Comparison of ENCODE assay signal across 8 mouse cellular contexts in the genomic region with DNA sequence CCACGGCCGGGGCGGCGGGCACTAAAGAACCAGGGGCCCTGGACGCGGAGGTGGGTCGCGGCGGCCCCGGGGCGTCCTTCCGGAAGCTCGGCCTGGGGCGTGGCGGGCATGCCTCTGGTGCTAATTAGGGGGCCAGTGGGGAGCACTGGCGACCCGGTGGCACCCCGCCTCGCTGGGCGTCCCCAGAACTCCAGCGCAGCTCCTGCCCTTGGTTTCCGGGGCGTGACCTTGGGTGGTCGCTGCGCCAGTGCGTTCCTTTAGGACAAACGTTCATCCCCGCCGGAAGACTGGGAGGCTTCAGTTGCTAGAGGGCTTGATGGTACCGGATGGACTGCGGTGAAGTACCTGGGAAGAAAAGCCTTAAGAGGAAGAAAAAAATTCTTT. TPM values are rescaled to one million over a fixed set of nuclear protein-coding genes. Genes with fewer than 3 reads are reported as not detected.
DNase-seq lines count a peak whose midpoint lies in the region; ATAC-seq lines count a peak whose summit lies in the region.

No protein-coding gene starts in this region.

- H3K27ac ChIP-seq in forebrain, embryonic 12.5 days = peak overlapping the region; percentile 78
- H3K27ac ChIP-seq in hindbrain, embryonic 14.5 days = peak overlapping the region; percentile 83
- peak overlapping the region; percentile 81 for H3K27ac ChIP-seq in liver, embryonic 16.5 days (ENCODE audit: low read length)
- H3K27ac ChIP-seq in neural tube, embryonic 12.5 days = peak overlapping the region; percentile 32; the same call in 1 of the 2 replicates

- under 1% methylated on average over 16 of the region's 31 CpGs for WGBS in forebrain, embryonic 12.5 days
- under 1% methylated on average over 30 of the region's 31 CpGs for WGBS in hindbrain, embryonic 14.5 days
- under 1% methylated on average over 31 of the region's 31 CpGs for WGBS in liver, embryonic 16.5 days (ENCODE audit: insufficient replicate concordance)
- WGBS in neural tube, embryonic 12.5 days = under 1% methylated on average over 31 of the region's 31 CpGs

- peaks cover 5% of the 10 kb centered on the region for H3K36me3 ChIP-seq in forebrain, embryonic 12.5 days (replicated peaks)
- H3K36me3 ChIP-seq in hindbrain, embryonic 14.5 days (replicated peaks; ENCODE audit: control insufficient read depth, insufficient read depth) = 0 out of 2 replicates have a peak, but pooled peaks cover 16% of the 10 kb centered on the region
- H3K36me3 ChIP-seq in liver, embryonic 16.5 days (ENCODE audit: control insufficient read depth, insufficient read depth) = no peaks in the 10 kb centered on the region
- 0 out of 2 replicates have a peak, but pooled peaks cover 9% of the 10 kb centered on the region for H3K36me3 ChIP-seq in neural tube, embryonic 12.5 days

- ATAC-seq in forebrain, embryonic 12.5 days (ENCODE audit: low FRiP score) = no peak
- no peak for ATAC-seq in hindbrain, embryonic 14.5 days (ENCODE audit: low FRiP score)
- ATAC-seq in liver, embryonic 16.5 days (ENCODE audit: low read depth) = peak; percentile 35
- peak; percentile 31 for ATAC-seq in neural tube, embryonic 12.5 days (ENCODE audit: low FRiP score, low read depth)

- H3K9ac ChIP-seq in forebrain, embryonic 12.5 days = peak overlapping the region; percentile 96
- H3K9ac ChIP-seq in hindbrain, embryonic 14.5 days = peak overlapping the region; percentile 96
- peak overlapping the region; percentile 95 for H3K9ac ChIP-seq in liver, embryonic 16.5 days (ENCODE audit: low read depth, low read length)
- H3K9ac ChIP-seq in neural tube, embryonic 12.5 days = peak overlapping the region; percentile 98

- peaks cover 18% of the 10 kb centered on the region for H3K4me1 ChIP-seq in forebrain, embryonic 12.5 days
- H3K4me1 ChIP-seq in hindbrain, embryonic 14.5 days (replicated peaks; ENCODE audit: control insufficient read depth, insufficient read depth, low read length) = peaks cover 23% of the 10 kb centered on the region
- H3K4me1 ChIP-seq in liver, embryonic 16.5 days (ENCODE audit: control insufficient read depth, low read depth, low read length) = peaks cover 20% of the 10 kb centered on the region
- peaks cover 17% of the 10 kb centered on the region for H3K4me1 ChIP-seq in neural tube, embryonic 12.5 days

- DNase-seq in gastrocnemius, adult 18-20 months (ENCODE audit: low spot score) = peak; percentile 12
- no peak for DNase-seq in gastrocnemius, postnatal 10 days
- peak; percentile 86 for DNase-seq in Muller cell, postnatal 12 days (ENCODE audit: inconsistent ontology term)
- no peak for DNase-seq in hindbrain, embryonic 14.5 days (ENCODE audit: low spot score)
- DNase-seq in thymus, adult 18-20 months = peak; percentile 34 to 35

- H3K9me3 ChIP-seq in forebrain, embryonic 12.5 days = 0 out of 2 replicates have a peak, but pooled peaks cover 8% of the 10 kb centered on the region
- H3K9me3 ChIP-seq in hindbrain, embryonic 14.5 days (ENCODE audit: control insufficient read depth, low read length) = no peaks in the 10 kb centered on the region
- H3K9me3 ChIP-seq in liver, embryonic 16.5 days (replicated peaks; ENCODE audit: control insufficient read depth, low read length) = no peaks in the 10 kb centered on the region
- no peaks in the 10 kb centered on the region for H3K9me3 ChIP-seq in neural tube, embryonic 12.5 days

- peak overlapping the region; percentile 93 for H3K4me2 ChIP-seq in forebrain, embryonic 12.5 days
- peak overlapping the region; percentile 89 for H3K4me2 ChIP-seq in hindbrain, embryonic 14.5 days (replicated peaks)
- H3K4me2 ChIP-seq in liver, embryonic 16.5 days (ENCODE audit: low read depth, low read length) = peak overlapping the region; percentile 91
- H3K4me2 ChIP-seq in neural tube, embryonic 12.5 days (replicated peaks) = peak overlapping the region; percentile 88

- peak overlapping the region; percentile 100 for H3K4me3 ChIP-seq in forebrain, embryonic 12.5 days (replicated peaks)
- peak overlapping the region; percentile 95 for H3K4me3 ChIP-seq in hindbrain, embryonic 14.5 days (replicated peaks; ENCODE audit: low read length)
- H3K4me3 ChIP-seq in liver, embryonic 16.5 days (ENCODE audit: low read depth, low read length) = peak overlapping the region; percentile 99
- peak overlapping the region; percentile 100 for H3K4me3 ChIP-seq in neural tube, embryonic 12.5 days

- H3K27me3 ChIP-seq in forebrain, embryonic 12.5 days = no peaks in the 10 kb centered on the region
- H3K27me3 ChIP-seq in hindbrain, embryonic 14.5 days (ENCODE audit: control insufficient read depth, insufficient read depth, low read length) = no peaks in the 10 kb centered on the region
- H3K27me3 ChIP-seq in liver, embryonic 16.5 days (ENCODE audit: control insufficient read depth, insufficient read depth, low read depth, low read length) = no peaks in the 10 kb centered on the region
- H3K27me3 ChIP-seq in neural tube, embryonic 12.5 days (replicated peaks) = no peaks in the 10 kb centered on the region

RNA-seq across cellular contexts. Expression of a gene that starts 0.7 kb away (rescaled TPM):
- 10 to 100 TPM; 56.5 to 67.7 TPM for total RNA-seq in gastrocnemius, adult 18-20 months (2021)
- total RNA-seq in gastrocnemius, postnatal 10 days (2021) = 10 to 100 TPM; 75.7 to 77.0 TPM
- 114 and 115 TPM in 2 replicates for polyA plus RNA-seq in forebrain, embryonic 12.5 days (2016; fragmentation: Nextera tagmentation; extraction: Ambion mirVana)
- 123 and 136 TPM in 2 replicates for polyA plus RNA-seq in hindbrain, embryonic 14.5 days (2014; fragmentation: Nextera tagmentation; extraction: Ambion mirVana)
- 46.2 and 49.6 TPM in 2 replicates for polyA plus RNA-seq in liver, embryonic 16.5 days (2015; fragmentation: Nextera tagmentation; extraction: Ambion mirVana)
- 124 and 125 TPM in 2 replicates for polyA plus RNA-seq in neural tube, embryonic 12.5 days (2016; fragmentation: Nextera tagmentation; extraction: Ambion mirVana)

RNA-seq across cellular contexts. Expression of a gene that starts 42.4 kb away (rescaled TPM):
- total RNA-seq in gastrocnemius, adult 18-20 months (2021) = 1 to 10 TPM; 2.6 to 2.9 TPM
- 1 to 10 TPM; 5.6 to 7.4 TPM for total RNA-seq in gastrocnemius, postnatal 10 days (2021)
- polyA plus RNA-seq in forebrain, embryonic 12.5 days (2016; fragmentation: Nextera tagmentation; extraction: Ambion mirVana) = 8.0 and 9.0 TPM in 2 replicates
- polyA plus RNA-seq in hindbrain, embryonic 14.5 days (2014; fragmentation: Nextera tagmentation; extraction: Ambion mirVana) = 5.6 and 8.3 TPM in 2 replicates
- 3.0 and 3.1 TPM in 2 replicates for polyA plus RNA-seq in liver, embryonic 16.5 days (2015; fragmentation: Nextera tagmentation; extraction: Ambion mirVana)
- polyA plus RNA-seq in neural tube, embryonic 12.5 days (2016; fragmentation: Nextera tagmentation; extraction: Ambion mirVana) = 8.5 and 8.7 TPM in 2 replicates

Comparison
In these comparisons a context has a peak if more than half of its experiments do, and no peak if none do; other contexts are left out.
1. DNase-seq: peak in gastrocnemius, adult 18-20 months (single experiment), Muller cell, postnatal 12 days (single experiment) and thymus, adult 18-20 months (2 of 2); none in gastrocnemius, postnatal 10 days (single experiment) and hindbrain, embryonic 14.5 days (single experiment).
2. ATAC-seq: peak in liver, embryonic 16.5 days (single experiment) and neural tube, embryonic 12.5 days (single experiment); none in forebrain, embryonic 12.5 days (single experiment) and hindbrain, embryonic 14.5 days (single experiment).
3. H3K27ac ChIP-seq: peak in every context shown above with its lines; median percentile 83 in hindbrain, embryonic 14.5 days; 81 in liver, embryonic 16.5 days; 78 in forebrain, embryonic 12.5 days; 32 in neural tube, embryonic 12.5 days.
4. Peak in every context shown above with its lines, with median percentiles within 50 percentile points of each other: H3K4me2 ChIP-seq, H3K4me3 ChIP-seq and H3K9ac ChIP-seq.